Comparison of ENCODE assay signal across 17 mouse cellular contexts in genomic region chr4:155470263-155470953, GRCm38 (mm10). TPM values are rescaled to one million over a fixed set of nuclear protein-coding genes. Genes with fewer than 3 reads are reported as not detected.
"Had no signal": no experiment of that assay in that cellular context is flagged by ENCODE, and none has a peak within 500 bp of the region (broad histone marks: within the 10 kb centered on the region; RNA-seq: fewer than 3 reads in every experiment).

No protein-coding gene starts in this region.

- H3K27me3 ChIP-seq: neural tube, embryonic 12.5 days had no signal

- H3K9me3 ChIP-seq: limb, embryonic 15.5 days; midbrain, embryonic 10.5 days; neural tube, embryonic 12.5 days; neural tube, embryonic 15.5 days had no signal

- H3K27ac ChIP-seq: limb, embryonic 15.5 days; liver, embryonic 14.5 days; macrophage; midbrain, embryonic 10.5 days; neural tube, embryonic 12.5 days; neural tube, embryonic 15.5 days; stomach, postnatal 0 days had no signal

- H3K36me3 ChIP-seq: limb, embryonic 15.5 days; midbrain, embryonic 10.5 days; neural tube, embryonic 12.5 days; neural tube, embryonic 15.5 days had no signal

- H3K9ac ChIP-seq: limb, embryonic 15.5 days; liver, embryonic 14.5 days; liver, postnatal 0 days; lung, embryonic 14.5 days; neural tube, embryonic 12.5 days; neural tube, embryonic 15.5 days had no signal

- ATAC-seq: liver, postnatal 0 days had no signal

- H3K4me3 ChIP-seq: limb, embryonic 15.5 days; midbrain, embryonic 10.5 days; neural tube, embryonic 12.5 days; neural tube, embryonic 15.5 days had no signal

- H3K4me2 ChIP-seq: limb, embryonic 15.5 days; liver, embryonic 11.5 days; neural tube, embryonic 12.5 days; neural tube, embryonic 15.5 days had no signal

- DNase-seq: left cerebral cortex, postnatal 4 days; liver, postnatal 0 days; lung, embryonic 14.5 days; midbrain, embryonic 14.5 days; right cerebral cortex, postnatal 14 days; right cerebral cortex, postnatal 4 days; thymus, adult 18-20 months; thymus, postnatal 36 days had no signal

RNA-seq across cellular contexts. Expression of gene Tmem52, which starts 1.5 kb away (rescaled TPM):
- polyA plus RNA-seq: liver, embryonic 11.5 days; liver, embryonic 14.5 days; lung, embryonic 14.5 days; macrophage; neural tube, embryonic 12.5 days; stomach, embryonic 14.5 days; stomach, postnatal 0 days had no signal
